Mouse (Mus musculus) adrenal gland, adult 18-20 months (tissue): Measurements from ENCODE around the gene Hipk3. TPM values are rescaled to one million over a fixed set of nuclear protein-coding genes. Genes with fewer than 3 reads are reported as not detected.
A peak's percentile ranks its signal among the peaks of the same experiment; 100 is the strongest.

Experiments used
- DNase-seq, 2 experiments: peaks; one replicate each; pipeline ENCODE4 v3.0.0; 2021 to 2022; ENCODE audit warnings: low spot score in 2 of 2
- total RNA-seq, 2 experiments: library from RNA; stranded (reverse); gene quantifications; 1 replicate in 1 of 2; 2 replicates in 1 of 2; pipeline ENCODE4 v1.2.3; 2021

The Hipk3 gene
- total RNA-seq, 2 experiments from 2014 or later: 116 to 139 TPM

DNA sequence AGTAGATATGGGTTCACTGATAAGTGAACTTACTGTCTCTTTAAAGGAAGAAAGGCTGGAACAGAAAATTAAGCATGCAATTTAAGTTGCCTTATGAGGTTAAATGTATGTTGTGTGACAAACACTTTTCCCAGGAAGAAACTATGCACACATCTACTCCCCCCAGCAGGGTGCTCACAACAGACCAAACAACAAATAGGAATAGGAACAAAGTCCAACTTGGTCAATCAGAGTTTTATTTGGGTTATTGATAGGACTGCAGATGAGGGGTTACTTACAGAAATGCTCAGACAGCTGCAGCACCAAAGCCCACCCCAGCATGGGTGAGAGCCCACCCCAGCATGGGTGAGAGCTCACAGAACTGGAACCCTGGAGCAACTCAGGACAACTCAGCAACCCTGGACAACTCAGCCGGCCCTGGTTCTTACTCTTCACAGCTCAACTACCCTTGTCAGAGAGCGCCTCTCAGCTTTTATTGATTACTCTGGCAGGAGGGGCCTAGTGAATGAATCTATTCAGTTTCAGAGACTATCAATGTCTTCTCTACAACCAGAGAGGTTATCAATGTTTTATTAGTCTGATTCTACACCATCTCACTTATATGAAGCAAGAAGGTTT lies 16.7 kb downstream of the Hipk3 start:
- no peak for DNase-seq

GRCm38 (mm10) chr2:104472056-104472455 lies 22.2 kb downstream of the Hipk3 start:
- no peak for DNase-seq

- no peak for DNase-seq
Observed at GRCm38 (mm10) chr2:104471161-104471560, 23.1 kb downstream of the Hipk3 start.

- no peak for DNase-seq
Observed at GRCm38 (mm10) chr2:104470536-104470935, 23.7 kb downstream of the Hipk3 start.

DNA sequence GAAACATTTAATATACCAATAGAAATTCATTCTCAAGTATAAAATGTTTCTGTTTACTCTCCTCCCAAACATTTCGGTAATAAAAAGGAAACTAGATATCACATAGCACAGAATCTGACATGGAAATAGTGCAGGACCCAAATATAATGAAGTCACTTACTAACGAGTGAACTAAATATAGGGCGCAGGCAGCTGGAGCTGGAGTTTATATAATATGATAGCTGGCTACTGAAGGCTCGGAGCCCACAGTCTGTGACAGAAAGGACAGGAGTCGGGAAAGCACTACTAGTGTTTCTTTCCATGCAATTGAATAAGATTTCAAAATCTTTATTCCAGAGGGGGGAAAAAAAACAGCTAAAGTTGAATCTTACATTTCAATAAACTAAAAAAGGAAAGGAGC lies 25.8 kb downstream of the Hipk3 start:
- DNase-seq: no peak

DNA sequence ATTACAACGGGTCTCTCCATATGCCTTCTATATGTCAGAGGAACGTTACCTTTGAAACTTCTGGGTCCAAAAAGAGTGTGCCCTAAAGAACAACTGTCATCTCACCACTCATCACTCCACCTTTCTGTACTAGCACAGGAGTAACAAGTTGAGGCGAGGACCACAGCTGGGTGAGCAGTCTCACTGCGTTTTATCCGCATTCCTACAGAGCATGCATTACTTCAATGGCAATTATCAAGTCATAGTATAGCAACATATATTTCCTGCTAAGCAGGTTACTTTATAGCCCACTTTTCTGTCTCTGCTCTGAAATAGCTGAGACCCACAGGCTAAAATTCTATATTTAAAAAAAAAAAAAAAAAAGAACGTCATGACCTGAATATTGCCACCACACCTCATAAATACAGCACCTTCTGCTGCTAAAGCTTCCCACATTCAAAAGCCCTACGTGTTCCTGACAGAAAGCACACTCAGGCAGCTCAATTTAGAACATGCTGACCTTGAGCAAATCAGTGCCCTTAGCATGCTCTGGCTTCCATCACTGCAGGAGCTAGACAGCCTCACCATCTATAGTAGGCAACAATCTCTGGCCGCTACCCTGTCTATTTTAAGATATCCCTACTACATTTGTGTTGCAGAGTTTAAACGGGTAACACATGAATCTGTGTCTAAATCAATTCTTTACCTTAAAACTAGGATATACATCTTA lies 27.2 kb downstream of the Hipk3 start:
- DNase-seq: no peak

- DNase-seq: no peak
Observed at GRCm38 (mm10) chr2:104465639-104466430, 28.4 kb downstream of the Hipk3 start.

GRCm38 (mm10) chr2:104460021-104460420 lies 34.2 kb downstream of the Hipk3 start:
- DNase-seq: no peak

DNA sequence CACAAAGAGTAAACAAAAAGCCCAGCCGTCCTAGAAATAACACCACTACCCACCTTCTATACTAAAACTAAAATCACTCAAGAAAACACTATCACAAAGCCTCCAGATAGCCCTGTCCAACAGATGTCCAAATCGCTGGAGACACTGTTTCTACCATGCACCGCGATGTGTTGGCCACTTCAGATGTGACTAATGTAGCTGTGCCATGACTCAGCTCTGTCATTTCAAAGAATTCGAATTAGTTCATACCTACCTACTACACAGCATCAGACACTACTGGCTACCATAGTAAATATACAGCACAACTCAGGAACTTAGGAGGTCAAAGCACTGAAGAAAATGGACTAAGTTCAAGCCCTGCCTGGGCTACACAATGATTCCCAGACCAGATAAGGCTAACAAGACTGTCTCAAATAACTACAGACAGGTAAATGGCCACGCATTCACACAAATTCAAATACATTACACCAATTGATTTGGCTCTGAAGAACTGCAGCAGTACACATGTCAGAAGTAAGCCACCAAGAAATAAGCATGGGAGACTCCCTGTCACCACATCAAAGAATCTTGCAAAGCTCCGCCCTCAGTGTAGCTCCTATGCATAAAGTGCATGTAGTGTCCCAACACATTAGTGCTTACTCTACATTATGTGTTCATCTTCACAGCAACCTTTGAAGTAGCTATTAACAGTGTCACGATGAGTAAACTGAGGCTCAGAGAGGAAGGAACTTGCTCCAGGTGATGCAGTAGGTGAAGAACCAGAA lies 35.5 kb downstream of the Hipk3 start:
- DNase-seq: no peak

GRCm38 (mm10) chr2:104457106-104457505 lies 37.1 kb downstream of the Hipk3 start:
- DNase-seq: no peak

DNA sequence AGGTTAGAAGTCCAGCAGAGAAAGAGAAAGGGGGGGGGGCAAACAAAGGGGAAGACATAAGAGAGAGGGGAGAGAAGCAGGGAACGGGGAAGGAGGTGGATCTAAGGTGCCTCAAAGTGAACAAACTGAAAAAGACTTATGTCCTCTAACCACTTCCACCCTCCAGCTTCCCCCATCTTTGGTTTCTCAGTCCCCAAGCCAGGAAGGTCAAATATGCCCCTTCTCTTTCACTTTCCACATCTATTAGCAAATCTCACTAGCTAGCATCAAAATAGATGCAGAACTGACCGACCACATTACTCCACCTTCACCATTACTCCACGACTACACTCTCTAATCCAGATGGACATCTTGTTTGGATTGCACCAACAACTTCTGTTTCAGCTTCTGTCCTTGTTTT lies 43.6 kb downstream of the Hipk3 start:
- DNase-seq: no peak

DNA sequence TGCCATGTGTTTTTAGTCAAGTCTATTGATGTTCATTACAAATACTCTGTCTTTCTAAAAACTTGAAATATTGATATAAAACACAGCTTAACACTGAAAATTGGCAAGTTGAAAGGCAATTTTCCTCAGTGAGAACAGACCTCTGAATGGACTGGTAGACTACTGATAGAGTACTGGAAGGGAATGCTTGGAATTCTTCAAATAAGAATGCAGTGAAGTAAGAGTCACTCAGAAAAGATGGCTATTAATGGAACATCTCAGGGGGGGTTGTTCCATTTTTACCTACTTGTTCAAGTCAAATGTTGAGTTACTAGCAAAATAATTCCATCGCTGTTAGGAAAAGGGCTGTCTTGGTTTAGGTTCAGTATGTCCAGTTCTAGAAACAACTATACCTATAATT lies 45.1 kb downstream of the Hipk3 start:
- no peak for DNase-seq

DNA sequence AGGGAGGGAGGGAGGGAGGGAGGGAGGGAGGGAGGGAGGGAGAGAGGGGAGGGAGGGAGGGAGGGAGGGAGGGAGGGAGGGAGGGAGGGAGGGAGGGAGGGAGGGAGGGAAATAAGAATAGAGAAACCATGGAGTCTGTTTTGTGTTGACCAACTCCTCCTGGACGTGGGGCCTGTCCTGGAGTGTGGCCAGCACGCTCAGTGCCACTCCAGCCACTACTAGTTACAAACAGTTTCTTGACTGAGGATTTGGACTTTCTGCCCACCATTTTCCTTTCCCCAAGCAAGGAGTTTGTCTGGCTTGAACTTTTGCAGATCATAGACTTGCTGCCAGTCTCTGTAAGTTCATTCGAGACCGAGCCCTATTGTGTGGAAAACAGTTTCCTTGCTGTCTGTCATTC lies 46.0 kb downstream of the Hipk3 start:
- DNase-seq: no peak

GRCm38 (mm10) chr2:104446016-104446415 lies 48.2 kb downstream of the Hipk3 start:
- DNase-seq: no peak

DNA sequence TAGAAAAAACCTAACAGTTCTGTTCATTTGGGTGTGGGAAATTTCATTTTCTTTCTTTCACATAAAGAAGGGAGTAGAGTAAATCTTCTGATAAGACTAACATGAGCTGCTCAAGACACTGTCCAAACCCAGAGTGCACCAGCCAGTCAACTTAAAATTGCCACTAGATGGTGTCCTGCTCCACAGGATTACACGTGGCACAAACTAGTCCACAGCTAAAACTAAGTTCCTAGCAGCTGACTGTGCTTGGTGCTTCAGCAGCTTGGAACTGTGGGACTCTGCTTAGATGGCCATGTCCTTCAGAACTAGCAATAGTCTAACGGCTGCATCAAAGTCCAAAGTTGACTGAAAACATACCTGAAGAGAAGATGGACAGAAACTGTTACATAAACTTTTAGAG lies 49.5 kb downstream of the Hipk3 start:
- DNase-seq: peak; percentile 40

GRCm38 (mm10) chr2:104442341-104442740 lies 51.9 kb downstream of the Hipk3 start:
- DNase-seq: no peak

DNA sequence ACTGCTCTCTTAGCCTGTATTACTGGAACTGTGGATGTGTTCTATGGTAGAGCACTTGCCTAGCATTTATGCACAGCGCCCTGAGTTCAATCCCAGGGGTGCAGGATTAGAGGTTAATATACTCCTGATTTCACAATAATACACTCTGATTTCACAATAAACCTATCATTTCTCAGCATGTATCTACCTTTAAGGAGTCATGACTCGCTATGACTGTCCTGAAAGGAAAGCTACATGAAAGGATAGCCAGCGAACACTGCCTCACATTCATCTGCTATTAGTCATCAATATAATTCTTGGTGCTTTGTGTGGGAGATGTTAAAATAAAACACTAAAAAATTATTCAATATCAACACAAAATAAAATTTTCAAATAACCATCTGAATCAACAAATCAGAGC lies 58.0 kb downstream of the Hipk3 start:
- DNase-seq: no peak

DNA sequence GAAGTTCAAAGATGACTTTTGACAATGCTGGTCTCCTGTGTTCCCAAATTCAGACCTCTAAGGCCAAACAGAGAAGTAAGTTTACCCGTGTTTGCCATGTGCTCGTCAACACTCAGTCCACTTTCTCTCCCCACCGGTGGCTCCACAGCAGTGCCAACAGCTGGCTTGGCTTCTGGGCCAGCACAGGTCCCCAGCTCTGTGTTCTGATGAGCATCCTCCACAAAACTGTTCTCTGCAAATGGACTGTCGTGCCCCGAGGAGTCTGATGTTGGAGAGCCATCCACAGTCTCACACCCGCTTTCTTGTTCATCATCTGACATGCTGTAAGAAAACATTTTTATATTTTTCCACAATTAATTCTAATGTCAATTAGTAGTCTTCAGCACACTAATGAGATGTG lies 63.2 kb downstream of the Hipk3 start:
- DNase-seq: no peak

DNA sequence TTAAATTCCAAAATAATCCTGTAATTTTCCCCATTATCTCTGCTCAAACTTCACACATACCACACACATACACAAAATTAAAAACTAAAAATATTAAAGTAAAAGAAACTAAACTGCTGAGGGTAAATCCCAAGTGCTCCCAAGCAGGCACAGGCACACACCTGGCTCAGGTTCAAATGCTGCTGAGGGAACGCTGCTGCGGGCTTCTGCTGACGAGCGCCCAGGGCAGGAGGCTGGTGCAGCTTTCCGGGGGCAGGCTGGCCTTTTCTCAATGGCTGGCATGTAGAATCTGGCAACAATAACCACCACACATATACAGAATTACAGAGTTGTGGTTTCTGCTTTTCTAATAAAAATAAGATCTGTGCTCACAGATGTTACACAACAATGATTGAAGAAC lies 63.7 kb downstream of the Hipk3 start:
- no peak for DNase-seq

- no peak for DNase-seq
Observed at GRCm38 (mm10) chr2:104426112-104426511, 68.1 kb downstream of the Hipk3 start.

DNA sequence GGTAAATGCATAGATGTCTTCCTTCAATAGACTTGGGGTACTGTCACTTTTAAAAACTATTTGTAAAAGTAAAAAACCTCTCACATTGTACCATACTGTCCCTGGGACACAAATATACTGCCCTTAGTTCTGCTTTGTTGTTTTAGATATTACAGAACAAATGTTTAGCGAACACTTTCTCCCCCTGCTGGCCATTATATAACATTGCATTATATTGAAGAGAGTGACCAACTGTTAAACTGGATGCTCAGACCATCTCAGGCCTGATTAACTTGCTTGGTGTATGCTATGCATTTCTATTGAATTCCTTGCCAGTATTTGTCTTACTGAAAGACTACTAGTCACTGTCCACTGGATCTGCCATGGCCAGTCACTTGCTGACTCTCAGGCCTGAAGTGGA lies 72.0 kb downstream of the Hipk3 start:
- DNase-seq: no peak

- no peak for DNase-seq
Observed at GRCm38 (mm10) chr2:104420805-104421204, 73.4 kb downstream of the Hipk3 start.
